8 mouse cellular contexts compared by ENCODE assay signal in genomic region chr5:24604656-24605100, GRCm38 (mm10). TPM values are rescaled to one million over a fixed set of nuclear protein-coding genes. Genes with fewer than 3 reads are reported as not detected.
DNase-seq lines count a peak whose midpoint lies in the region; ATAC-seq lines count a peak whose summit lies in the region.

No protein-coding gene starts in this region.

- peak overlapping the region; percentile 89 for H3K9ac ChIP-seq in intestine, embryonic 15.5 days
- H3K9ac ChIP-seq in limb, embryonic 12.5 days (replicated peaks): peak overlapping the region; percentile 88
- peak overlapping the region; percentile 81 for H3K9ac ChIP-seq in midbrain, embryonic 15.5 days

- under 1% methylated on average over 46 of the region's 46 CpGs for WGBS in intestine, embryonic 15.5 days
- under 1% methylated on average over 46 of the region's 46 CpGs for WGBS in limb, embryonic 12.5 days
- under 1% methylated on average over 44 of the region's 46 CpGs for WGBS in midbrain, embryonic 15.5 days

- peak overlapping the region; percentile 95 for H3K27ac ChIP-seq in intestine, embryonic 15.5 days
- peak overlapping the region; percentile 100 for H3K27ac ChIP-seq in limb, embryonic 12.5 days
- peak overlapping the region; percentile 100 for H3K27ac ChIP-seq in midbrain, embryonic 15.5 days

- ATAC-seq in common myeloid progenitor, adult 5-6 weeks (replicated peaks; ENCODE audit: low read depth, poor library complexity, severe bottlenecking): 0 out of 2 replicates have a peak, but pooled peaks have one; percentile 17
- ATAC-seq in intestine, embryonic 15.5 days: peak; percentile 79
- ATAC-seq in limb, embryonic 12.5 days (ENCODE audit: insufficient number of reproducible peaks, insufficient read depth, low FRiP score, low TSS enrichment, low read depth): peak; percentile 43; the same call in 1 of the 2 replicates
- peak; percentile 77 for ATAC-seq in midbrain, embryonic 15.5 days (replicated peaks)
- no peak for ATAC-seq in erythroid progenitor cell, adult 5-6 weeks (replicated peaks; ENCODE audit: low FRiP score, poor library complexity, severe bottlenecking)

- H3K4me2 ChIP-seq in intestine, embryonic 15.5 days (replicated peaks): peak overlapping the region; percentile 87
- H3K4me2 ChIP-seq in limb, embryonic 12.5 days: peak overlapping the region; percentile 90
- peak overlapping the region; percentile 94 for H3K4me2 ChIP-seq in midbrain, embryonic 15.5 days

- peaks cover 49% of the 10 kb centered on the region for H3K4me1 ChIP-seq in intestine, embryonic 15.5 days (replicated peaks)
- H3K4me1 ChIP-seq in limb, embryonic 12.5 days (replicated peaks): peaks cover 61% of the 10 kb centered on the region
- H3K4me1 ChIP-seq in midbrain, embryonic 15.5 days: peaks cover 68% of the 10 kb centered on the region

- peak overlapping the region; percentile 79 for H3K4me3 ChIP-seq in intestine, embryonic 15.5 days (replicated peaks)
- peak overlapping the region; percentile 66 for H3K4me3 ChIP-seq in limb, embryonic 12.5 days (replicated peaks)
- peak overlapping the region; percentile 64 for H3K4me3 ChIP-seq in midbrain, embryonic 15.5 days

- H3K27me3 ChIP-seq in intestine, embryonic 15.5 days (replicated peaks): no peaks in the 10 kb centered on the region; the same call in 1 of the 2 replicates
- peaks cover 12% of the 10 kb centered on the region for H3K27me3 ChIP-seq in limb, embryonic 12.5 days
- no peaks in the 10 kb centered on the region for H3K27me3 ChIP-seq in midbrain, embryonic 15.5 days (replicated peaks)

- intact Hi-C loops in gastrocnemius, postnatal 36 days (cut with DNase I): loop anchor here (5.0 kb wide), 1 partner anchor 48 kb away; no protein-coding TSS in a partner anchor

- no peaks in the 10 kb centered on the region for H3K9me3 ChIP-seq in intestine, embryonic 15.5 days
- no peaks in the 10 kb centered on the region for H3K9me3 ChIP-seq in limb, embryonic 12.5 days
- no peaks in the 10 kb centered on the region for H3K9me3 ChIP-seq in midbrain, embryonic 15.5 days

- DNase-seq in adrenal gland, postnatal 25 days: peak; percentile 94
- DNase-seq in gastrocnemius, postnatal 36 days: peak; percentile 86 to 93
- DNase-seq in telencephalon, adult 2 months (ENCODE audit: low read depth, low spot score): peak; percentile 43

- H3K36me3 ChIP-seq in intestine, embryonic 15.5 days: no peaks in the 10 kb centered on the region
- H3K36me3 ChIP-seq in limb, embryonic 12.5 days: no peaks in the 10 kb centered on the region
- H3K36me3 ChIP-seq in midbrain, embryonic 15.5 days (replicated peaks): no peaks in the 10 kb centered on the region

RNA-seq across cellular contexts. Expression of gene Chpf2, which starts 18.1 kb away (rescaled TPM):
- 40.7 and 66.4 TPM in 2 replicates for total RNA-seq in adrenal gland, postnatal 25 days (2021)
- total RNA-seq in common myeloid progenitor, adult 5-6 weeks (2017): 12.3 and 13.3 TPM in 2 replicates
- total RNA-seq in gastrocnemius, postnatal 36 days (2021): 10 to 100 TPM in 1 of 2 experiments, 1 to 10 TPM in 1; 7.2 to 10.8 TPM
- polyA plus RNA-seq in intestine, embryonic 15.5 days (2015; fragmentation: Nextera tagmentation; extraction: Ambion mirVana): 14.7 and 16.0 TPM in 2 replicates
- polyA plus RNA-seq in limb, embryonic 12.5 days (2016; fragmentation: Nextera tagmentation; extraction: Ambion mirVana): 20.1 and 24.0 TPM in 2 replicates
- polyA plus RNA-seq in midbrain, embryonic 15.5 days (2015; fragmentation: Nextera tagmentation; extraction: Ambion mirVana): 22.1 and 23.0 TPM in 2 replicates
- total RNA-seq in erythroid progenitor cell, adult 5-6 weeks (2015; ENCODE audit: low replicate concordance): 5.9 and 10.5 TPM in 2 replicates
- total RNA-seq in erythroid progenitor cell, adult 5-6 weeks (2017; ENCODE audit: low replicate concordance): 5.5 and 11.9 TPM in 2 replicates

RNA-seq across cellular contexts. Expression of gene Smarcd3, which starts 19.5 kb away (rescaled TPM):
- total RNA-seq in adrenal gland, postnatal 25 days (2021): 14.5 and 18.7 TPM in 2 replicates
- 0.09 TPM in 1 of 2 replicates, not detected in the other for total RNA-seq in common myeloid progenitor, adult 5-6 weeks (2017)
- total RNA-seq in gastrocnemius, postnatal 36 days (2021): 100 to 1,000 TPM; 167 to 178 TPM
- 15.5 and 18.4 TPM in 2 replicates for polyA plus RNA-seq in intestine, embryonic 15.5 days (2015; fragmentation: Nextera tagmentation; extraction: Ambion mirVana)
- polyA plus RNA-seq in limb, embryonic 12.5 days (2016; fragmentation: Nextera tagmentation; extraction: Ambion mirVana): 68.5 and 72.6 TPM in 2 replicates
- 182 and 186 TPM in 2 replicates for polyA plus RNA-seq in midbrain, embryonic 15.5 days (2015; fragmentation: Nextera tagmentation; extraction: Ambion mirVana)
- total RNA-seq in erythroid progenitor cell, adult 5-6 weeks (2015; ENCODE audit: low replicate concordance): not detected in 2 replicates
- total RNA-seq in erythroid progenitor cell, adult 5-6 weeks (2017; ENCODE audit: low replicate concordance): not detected in 2 replicates

RNA-seq across cellular contexts. Expression of gene Abcf2, which starts 27.4 kb away (rescaled TPM):
- total RNA-seq in adrenal gland, postnatal 25 days (2021): 74.1 and 76.8 TPM in 2 replicates
- 107 and 119 TPM in 2 replicates for total RNA-seq in common myeloid progenitor, adult 5-6 weeks (2017)
- total RNA-seq in gastrocnemius, postnatal 36 days (2021): 100 to 1,000 TPM in 1 of 2 experiments, 10 to 100 TPM in 1; 94.7 to 104 TPM
- 86.0 and 87.1 TPM in 2 replicates for polyA plus RNA-seq in intestine, embryonic 15.5 days (2015; fragmentation: Nextera tagmentation; extraction: Ambion mirVana)
- polyA plus RNA-seq in limb, embryonic 12.5 days (2016; fragmentation: Nextera tagmentation; extraction: Ambion mirVana): 131 and 134 TPM in 2 replicates
- polyA plus RNA-seq in midbrain, embryonic 15.5 days (2015; fragmentation: Nextera tagmentation; extraction: Ambion mirVana): 83.8 and 86.4 TPM in 2 replicates
- total RNA-seq in erythroid progenitor cell, adult 5-6 weeks (2015; ENCODE audit: low replicate concordance): 14.7 and 18.0 TPM in 2 replicates
- total RNA-seq in erythroid progenitor cell, adult 5-6 weeks (2017; ENCODE audit: low replicate concordance): 13.7 and 18.1 TPM in 2 replicates

RNA-seq across cellular contexts. Expression of gene 4931409K22Rik, which starts 48.1 kb away (rescaled TPM):
- not detected in 2 replicates for total RNA-seq in adrenal gland, postnatal 25 days (2021)
- not detected in 2 replicates for total RNA-seq in common myeloid progenitor, adult 5-6 weeks (2017)
- total RNA-seq in gastrocnemius, postnatal 36 days (2021): not detected
- 0.05 and 0.08 TPM in 2 replicates for polyA plus RNA-seq in intestine, embryonic 15.5 days (2015; fragmentation: Nextera tagmentation; extraction: Ambion mirVana)
- 0.06 and 0.19 TPM in 2 replicates for polyA plus RNA-seq in limb, embryonic 12.5 days (2016; fragmentation: Nextera tagmentation; extraction: Ambion mirVana)
- polyA plus RNA-seq in midbrain, embryonic 15.5 days (2015; fragmentation: Nextera tagmentation; extraction: Ambion mirVana): 0.06 TPM in 1 of 2 replicates, not detected in the other
- total RNA-seq in erythroid progenitor cell, adult 5-6 weeks (2015; ENCODE audit: low replicate concordance): not detected in 2 replicates
- not detected in 2 replicates for total RNA-seq in erythroid progenitor cell, adult 5-6 weeks (2017; ENCODE audit: low replicate concordance)

Comparison
In these comparisons a context has a peak if more than half of its experiments do, and no peak if none do; other contexts are left out.
1. DNase-seq: peak in every context shown above with its lines; median percentile 94 in adrenal gland, postnatal 25 days; 90 in gastrocnemius, postnatal 36 days; 43 in telencephalon, adult 2 months.
2. RNA of gene Smarcd3, which starts 19.5 kb away (total RNA-seq): 167 to 178 TPM in gastrocnemius, postnatal 36 days and 14.5 to 18.7 TPM in adrenal gland, postnatal 25 days; 0.09 TPM in common myeloid progenitor, adult 5-6 weeks and not detected in erythroid progenitor cell, adult 5-6 weeks; every median in the first group is over 10 times any median in the second.
3. Peak in every context shown above with its lines, with median percentiles within 50 percentile points of each other: H3K27ac ChIP-seq, H3K4me2 ChIP-seq, H3K4me3 ChIP-seq and H3K9ac ChIP-seq.